Mouse (Mus musculus) liver, adult 2 months (tissue): ENCODE measurements around the gene Ift122. TPM values are rescaled to one million over a fixed set of nuclear protein-coding genes. Genes with fewer than 3 reads are reported as not detected.
A peak's percentile ranks its signal among the peaks of the same experiment; 100 is the strongest.

Experiments
- DNase-seq: peaks from one replicate; pipeline ENCODE4 v3.0.0-alpha.2; 2011; ENCODE audit warnings: low read depth, low spot score; ENCODE audit errors: extremely low read depth
- H3K27ac ChIP-seq: fragments of 200-500 bp; replicated peaks from 2 replicates; pipeline ENCODE4 v1.5.1; 2012; ENCODE audit warnings: low read depth, mild to moderate bottlenecking, control low read depth, inconsistent platforms, low read length; ENCODE audit not compliant: insufficient read depth
- H3K27me3 ChIP-seq: fragments of 200-500 bp; 2 replicates; pipeline ENCODE4 v1.6.1; 2012; ENCODE audit warnings: mild to moderate bottlenecking, moderate library complexity, low read length, inconsistent platforms; ENCODE audit not compliant: control insufficient read depth, insufficient read depth
- H3K36me3 ChIP-seq: fragments of 200-500 bp; 2 replicates; pipeline ENCODE4 v1.6.1; 2012; ENCODE audit warnings: low read length, inconsistent platforms; ENCODE audit not compliant: control insufficient read depth, insufficient read depth
- H3K4me1 ChIP-seq: fragments of 200-500 bp; 2 replicates; pipeline ENCODE4 v1.6.1; 2011; ENCODE audit warnings: low read length; ENCODE audit not compliant: control insufficient read depth, insufficient read depth
- H3K4me3 ChIP-seq: fragments of 200-500 bp; 2 replicates; pipeline ENCODE4 v1.5.1; 2011; ENCODE audit warnings: low read depth, mild to moderate bottlenecking, control low read depth, low read length, moderate library complexity; ENCODE audit not compliant: insufficient read depth
- H3K79me2 ChIP-seq: fragments of 200-500 bp; 2 replicates; pipeline ENCODE4 v1.6.1; 2012; ENCODE audit warnings: inconsistent platforms, mild to moderate bottlenecking, low read length, moderate library complexity; ENCODE audit not compliant: control insufficient read depth, insufficient read depth
- H3K9ac ChIP-seq: fragments of 200-500 bp; 2 replicates; pipeline ENCODE4 v1.6.1; 2012; ENCODE audit warnings: low read depth, mild to moderate bottlenecking, control low read depth, inconsistent platforms, low read length
- CTCF ChIP-seq: fragments of 200-500 bp; IDR thresholded peaks from 2 replicates; pipeline ENCODE4 v1.5.1; 2011; ENCODE audit warnings: low read depth, low read length, control low read depth
- POLR2A ChIP-seq: fragments of 200-500 bp; IDR thresholded peaks from 2 replicates; pipeline ENCODE4 v1.6.1; 2011; ENCODE audit warnings: low read length, control low read depth; ENCODE audit not compliant: insufficient read depth; ENCODE audit errors: extremely low read depth
- WGBS: fragments of 180-500 bp; shearing (Covaris S2); methylation state at CpG from one replicate; pipeline ENCODE4 v1.1.7; 2018; 5-methylcytosine and 5-hydroxymethylcytosine counted together
- polyA plus RNA-seq: library from polyadenylated mRNA; depleted of rRNA; stranded (reverse); fragments of >200 nt; gene quantifications from 2 replicates; pipeline ENCODE4 v1.2.3, GENCODE M21; 2012
- total RNA-seq: library from RNA; depleted of rRNA; stranded (reverse); fragments of >200 nt; gene quantifications from 2 replicates; pipeline ENCODE4 v1.2.3, GENCODE M21; 2014

The Ift122 gene
- total and polyA plus RNA-seq, 2 experiments, result 2.0 to 3.0 TPM

DNA sequence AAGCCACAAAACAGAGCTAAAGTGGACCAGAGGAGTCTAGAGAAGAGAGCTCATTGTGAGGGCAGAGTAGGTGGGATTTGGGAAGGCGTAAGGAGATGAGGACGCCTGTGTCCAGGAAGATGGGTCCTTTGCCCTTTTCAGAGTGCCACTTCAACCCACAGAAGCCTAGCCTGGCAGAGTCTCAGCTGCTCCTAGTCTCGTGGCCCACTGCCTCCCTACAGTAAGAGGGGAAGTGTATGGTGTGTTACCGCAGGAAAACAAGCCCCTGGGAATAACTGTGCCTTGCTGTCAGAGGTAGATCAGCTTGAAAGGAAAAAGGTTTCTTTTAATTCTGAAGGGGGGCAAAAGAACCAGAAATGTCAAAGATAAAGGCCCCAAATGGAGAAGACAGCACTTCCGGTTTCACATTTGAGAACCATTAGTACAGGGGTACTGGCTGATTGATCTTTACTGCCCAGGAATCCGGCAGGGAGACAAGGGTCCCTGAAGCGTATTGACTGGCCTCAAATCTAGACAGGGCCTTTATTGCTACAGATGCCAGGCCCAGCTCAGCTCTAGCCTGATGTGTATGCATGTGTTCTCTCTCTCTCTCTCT lies 44.8 kb downstream of the Ift122 start:
- Histone ChIP-seq H3K27ac (no peak overlapping the region), H3K9ac (no peak overlapping the region), H3K36me3 (no peaks in the 10 kb centered on the region), H3K4me3 (no peak overlapping the region), H3K27me3 (no peaks in the 10 kb centered on the region), H3K79me2 (no peaks in the 10 kb centered on the region), H3K4me1 (peaks cover 7% of the 10 kb centered on the region; the same call in 1 of the 2 replicates)
- DNase-seq, result no peak
- 82% methylated on average over 7 of the region's 7 CpGs for WGBS
- TF ChIP-seq POLR2A (no peak), CTCF (no peak)

DNA sequence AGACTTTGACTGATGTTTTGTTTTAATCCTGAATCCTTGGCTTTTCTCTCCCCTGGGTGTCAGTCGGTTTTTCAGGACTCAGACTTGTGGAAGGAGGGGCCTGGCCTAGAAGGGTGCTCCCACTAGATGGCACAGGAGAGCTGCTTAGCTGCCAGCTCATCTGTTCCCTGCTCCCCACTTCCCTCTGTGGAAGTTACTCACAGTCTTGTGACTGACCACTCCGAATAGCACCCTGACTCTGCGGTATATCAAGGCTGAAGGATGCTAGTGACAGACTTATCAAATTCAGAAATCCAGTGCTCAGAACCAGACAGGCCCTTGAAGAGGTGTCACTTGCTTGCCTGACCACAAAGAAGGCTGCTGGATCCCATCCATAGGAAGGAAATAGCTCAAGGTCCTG lies 47.8 kb downstream of the Ift122 start:
- H3K4me3 ChIP-seq, result no peak overlapping the region
- no peaks in the 10 kb centered on the region for H3K36me3 ChIP-seq
- peaks cover 7% of the 10 kb centered on the region; the same call in 1 of the 2 replicates for H3K4me1 ChIP-seq
- H3K27me3 ChIP-seq, result no peaks in the 10 kb centered on the region
- peak; percentile 52 for DNase-seq
- no peak overlapping the region for H3K9ac ChIP-seq
- TF ChIP-seq CTCF (peak; percentile 88), POLR2A (no peak)
- 27% methylated on average over 3 of the region's 3 CpGs for WGBS
- no peaks in the 10 kb centered on the region for H3K79me2 ChIP-seq
- H3K27ac ChIP-seq, result peak overlapping the region; percentile 29

DNA sequence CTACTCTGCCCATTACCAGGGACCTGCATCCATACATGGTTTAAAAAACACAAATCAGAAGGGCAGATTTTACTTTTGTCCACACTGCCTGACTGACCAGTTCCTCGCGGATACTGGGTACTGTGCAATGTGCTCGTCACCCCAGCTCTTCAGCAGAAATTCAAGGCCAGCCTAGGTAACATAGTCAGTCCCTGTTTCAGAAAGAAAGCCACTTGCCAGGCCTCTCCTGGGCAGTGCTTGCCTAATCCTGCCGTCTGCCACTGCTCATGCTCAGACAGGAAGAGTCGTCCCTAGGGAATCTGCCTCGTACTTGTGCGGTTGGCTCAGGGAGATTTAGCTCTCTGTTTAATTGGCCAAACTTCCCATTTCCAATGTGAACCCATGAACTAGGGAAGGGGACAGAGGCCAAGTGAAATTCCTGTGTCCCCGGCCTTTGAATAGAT lies 48.2 kb downstream of the Ift122 start:
- TF ChIP-seq POLR2A (no peak), CTCF (no peak)
- Histone ChIP-seq H3K27ac (peak overlapping the region; percentile 29), H3K36me3 (no peaks in the 10 kb centered on the region), H3K4me3 (no peak overlapping the region), H3K27me3 (no peaks in the 10 kb centered on the region), H3K79me2 (no peaks in the 10 kb centered on the region), H3K4me1 (peaks cover 7% of the 10 kb centered on the region; the same call in 1 of the 2 replicates), H3K9ac (no peak overlapping the region)
- WGBS, result 71% methylated on average over 8 of the region's 8 CpGs
- no peak for DNase-seq

DNA sequence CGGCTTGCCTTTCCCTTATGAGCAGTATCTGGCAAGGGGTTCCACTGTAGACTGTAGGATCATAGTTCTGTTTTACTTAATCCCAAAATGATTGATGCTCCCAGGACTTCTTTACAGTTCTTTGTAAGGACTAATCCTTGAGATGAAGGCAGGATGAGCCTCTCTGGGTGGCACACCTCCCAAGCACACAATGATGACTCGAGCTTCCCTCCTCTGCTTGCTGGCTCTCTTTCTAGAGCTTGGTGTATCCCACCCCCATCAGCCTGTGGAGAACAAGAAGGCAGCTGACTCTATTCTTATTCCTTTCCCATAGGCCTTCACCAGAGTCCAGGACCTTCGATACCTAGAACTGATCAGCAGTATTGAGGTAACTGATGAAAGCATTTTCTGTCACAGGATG lies 49.3 kb downstream of the Ift122 start:
- no peak overlapping the region for H3K9ac ChIP-seq
- 83% methylated on average over 3 of the region's 3 CpGs for WGBS
- H3K27me3 ChIP-seq, result no peaks in the 10 kb centered on the region
- no peak for TF ChIP-seq POLR2A
- TF ChIP-seq CTCF, result no peak
- H3K79me2 ChIP-seq, result no peaks in the 10 kb centered on the region
- H3K36me3 ChIP-seq, result no peaks in the 10 kb centered on the region
- H3K27ac ChIP-seq, result no peak overlapping the region
- H3K4me1 ChIP-seq, result peaks cover 2% of the 10 kb centered on the region; the same call in 1 of the 2 replicates
- DNase-seq, result no peak
- no peak overlapping the region for H3K4me3 ChIP-seq

DNA sequence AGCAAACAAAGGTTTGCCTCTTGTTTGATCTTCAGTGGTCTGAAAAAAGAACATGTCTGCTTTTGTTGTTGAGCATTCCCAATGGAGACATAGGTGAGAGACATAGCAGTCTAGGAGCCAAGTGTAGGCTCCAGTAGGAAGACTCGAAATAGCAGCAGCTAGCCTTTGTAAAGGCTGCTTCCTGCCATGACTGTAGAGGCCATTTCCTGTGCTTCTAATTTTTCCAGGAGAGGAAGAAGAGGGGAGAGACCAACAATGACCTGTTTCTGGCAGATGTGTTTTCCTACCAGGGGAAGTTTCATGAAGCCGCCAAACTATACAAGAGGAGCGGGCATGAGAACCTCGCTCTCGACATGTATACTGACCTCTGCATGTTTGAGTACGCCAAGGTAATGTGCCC lies 52.3 kb downstream of the Ift122 start:
- H3K27me3 ChIP-seq, result no peaks in the 10 kb centered on the region
- peak overlapping the region; percentile 26; the same call in 1 of the 2 replicates for H3K27ac ChIP-seq
- no peaks in the 10 kb centered on the region for H3K36me3 ChIP-seq
- DNase-seq, result no peak
- H3K79me2 ChIP-seq, result no peaks in the 10 kb centered on the region
- TF ChIP-seq POLR2A, result no peak
- TF ChIP-seq CTCF, result no peak
- WGBS, result 83% methylated on average over 6 of the region's 6 CpGs
- H3K9ac ChIP-seq, result no peak overlapping the region
- H3K4me1 ChIP-seq, result peaks cover 8% of the 10 kb centered on the region; the same call in 1 of the 2 replicates
- H3K4me3 ChIP-seq, result no peak overlapping the region

DNA sequence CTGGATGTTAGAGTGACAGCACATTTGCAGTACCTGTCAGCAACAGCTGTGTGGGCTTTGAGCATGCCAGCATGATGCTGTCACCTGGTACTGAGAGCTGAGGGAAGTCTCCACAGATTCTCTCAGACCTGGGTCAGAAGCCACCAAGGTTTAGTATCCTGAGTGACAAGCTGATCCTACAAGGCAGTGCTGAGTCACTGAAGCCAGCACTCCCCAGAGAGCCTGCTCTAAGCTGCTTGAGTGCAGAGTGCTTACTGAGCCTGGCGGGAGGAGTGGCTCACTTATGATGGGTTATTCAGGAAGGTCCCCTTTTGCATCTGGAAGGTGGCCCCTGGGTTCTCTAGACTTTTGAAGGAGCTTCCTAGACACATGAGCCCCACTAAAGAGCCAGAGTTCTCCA lies 53.2 kb downstream of the Ift122 start:
- Histone ChIP-seq H3K27me3 (no peaks in the 10 kb centered on the region), H3K36me3 (no peaks in the 10 kb centered on the region), H3K4me3 (no peak overlapping the region), H3K27ac (no peak overlapping the region), H3K9ac (no peak overlapping the region), H3K4me1 (peaks cover 8% of the 10 kb centered on the region; the same call in 1 of the 2 replicates), H3K79me2 (no peaks in the 10 kb centered on the region)
- DNase-seq, result no peak
- TF ChIP-seq POLR2A (no peak), CTCF (no peak)
- 95% methylated on average over 1 of the region's 1 CpGs for WGBS
